Mouse (Mus musculus) liver, adult 2 months (tissue): ENCODE measurements around the gene Tent5b.

Experiments used
- CTCF ChIP-seq: fragments of 200-500 bp; IDR thresholded peaks from 2 replicates; pipeline ENCODE4 v1.5.1; 2011; ENCODE audit warnings: low read depth, low read length, control low read depth
- POLR2A ChIP-seq: fragments of 200-500 bp; IDR thresholded peaks from 2 replicates; pipeline ENCODE4 v1.6.1; 2011; ENCODE audit warnings: low read length, control low read depth; ENCODE audit not compliant: insufficient read depth; ENCODE audit errors: extremely low read depth

- no peak for TF ChIP-seq CTCF
- TF ChIP-seq POLR2A: no peak
These were observed 5.9 kb downstream of the Tent5b start for GRCm38 (mm10) chr4:133485691-133486425.
